Mouse (Mus musculus) lung, adult 2 months (tissue): ENCODE results near the gene Lrrc20. TPM values are rescaled to one million over a fixed set of nuclear protein-coding genes. Genes with fewer than 3 reads are reported as not detected.

Source experiments
- DNase-seq: peaks from one replicate; pipeline ENCODE4 v3.0.0; 2022
- H3K4me1 ChIP-seq: fragments of 200-500 bp; 2 replicates; pipeline ENCODE4 v1.6.1; 2011; ENCODE audit warnings: low read length; ENCODE audit not compliant: control insufficient read depth, insufficient read depth
- H3K4me3 ChIP-seq: fragments of 200-500 bp; replicated peaks from 2 replicates; pipeline ENCODE3; 2011; ENCODE audit warnings: low read depth, mild to moderate bottlenecking, control low read depth, low read length; ENCODE audit errors: extremely low read depth
- CTCF ChIP-seq: fragments of 200-500 bp; IDR thresholded peaks from 2 replicates; pipeline ENCODE4 v1.5.1; 2011; ENCODE audit warnings: mild to moderate bottlenecking, low read length, control low read depth; ENCODE audit not compliant: insufficient read depth
- POLR2A ChIP-seq: fragments of 200-500 bp; IDR thresholded peaks from 2 replicates; pipeline ENCODE4 v1.6.1; 2011; ENCODE audit warnings: low read depth, mild to moderate bottlenecking, control low read depth, low read length, borderline replicate concordance; ENCODE audit errors: extremely low read depth
- WGBS: fragments of 180-500 bp; shearing (Covaris S2); methylation state at CpG from one replicate; pipeline ENCODE4 v1.1.7; 2018; 5-methylcytosine and 5-hydroxymethylcytosine counted together
- polyA plus RNA-seq: library from polyadenylated mRNA; depleted of rRNA; stranded (reverse); fragments of >200 nt; gene quantifications from 2 replicates; pipeline ENCODE4 v1.2.3, GENCODE M21; 2012

The Lrrc20 gene
- polyA plus RNA-seq, 1 experiment, result 21.1 TPM

GRCm38 (mm10) chr10:61555155-61555554, 79.6 kb downstream of the Lrrc20 start:
- no peak overlapping the region for H3K4me3 ChIP-seq
- WGBS, result 81% methylated on average over 6 of the region's 6 CpGs
- no peak for TF ChIP-seq CTCF
- TF ChIP-seq POLR2A, result no peak
- peaks cover 3% of the 10 kb centered on the region; the same call in 1 of the 2 replicates for H3K4me1 ChIP-seq
- no peak for DNase-seq

DNA sequence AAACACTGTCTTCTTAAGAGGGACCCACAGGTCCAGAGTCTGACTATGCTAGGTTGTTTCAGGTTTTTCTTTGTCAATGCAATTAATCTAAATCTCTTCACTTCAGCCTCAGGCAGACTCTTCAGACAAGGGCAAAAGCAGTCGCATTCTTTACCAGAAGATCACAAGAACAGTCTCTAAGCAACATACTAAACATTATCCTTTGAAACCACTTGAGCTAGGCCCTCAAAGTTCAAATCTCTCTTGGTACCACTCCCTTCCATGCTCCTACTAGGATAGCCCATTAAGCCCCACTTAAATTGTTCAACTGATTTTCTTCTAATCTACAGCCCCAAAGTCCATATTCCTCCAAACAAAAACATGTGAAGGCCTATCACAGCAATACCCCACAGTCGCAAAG, 83.0 kb downstream of the Lrrc20 start:
- 76% methylated on average over 2 of the region's 2 CpGs for WGBS
- Histone ChIP-seq H3K4me3 (no peak overlapping the region), H3K4me1 (peaks cover 3% of the 10 kb centered on the region; the same call in 1 of the 2 replicates)
- TF ChIP-seq CTCF (no peak), POLR2A (no peak)
- no peak for DNase-seq

DNA sequence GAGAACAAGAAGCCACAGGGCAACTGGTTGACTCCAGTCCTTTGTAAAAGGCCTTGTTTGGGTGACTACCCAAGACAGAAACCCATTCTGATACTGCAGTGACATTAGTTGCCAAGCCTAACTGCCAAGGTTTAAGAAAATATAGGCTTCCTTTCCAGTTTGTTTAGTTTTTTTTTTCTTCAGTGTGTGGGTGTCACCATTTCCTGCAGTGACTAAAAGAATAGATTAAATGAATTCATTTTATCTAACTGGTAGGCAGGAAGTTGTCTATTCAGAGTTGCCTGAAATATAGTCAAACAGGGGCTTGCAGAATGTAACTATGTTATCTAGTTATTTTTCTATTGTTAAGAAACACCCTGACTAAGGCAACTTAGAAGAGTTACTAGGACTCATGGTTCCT, 83.9 kb downstream of the Lrrc20 start:
- Histone ChIP-seq H3K4me1 (peaks cover 3% of the 10 kb centered on the region; the same call in 1 of the 2 replicates), H3K4me3 (no peak overlapping the region)
- no peak for DNase-seq
- no peak for TF ChIP-seq POLR2A
- TF ChIP-seq CTCF, result no peak

- TF ChIP-seq POLR2A (no peak), CTCF (no peak)
- WGBS, result 75% methylated on average over 9 of the region's 9 CpGs
- Histone ChIP-seq H3K4me1 (peaks cover 3% of the 10 kb centered on the region; the same call in 1 of the 2 replicates), H3K4me3 (no peak overlapping the region)
- DNase-seq, result no peak
These were observed 87.9 kb downstream of the Lrrc20 start for GRCm38 (mm10) chr10:61563550-61563949.

DNA sequence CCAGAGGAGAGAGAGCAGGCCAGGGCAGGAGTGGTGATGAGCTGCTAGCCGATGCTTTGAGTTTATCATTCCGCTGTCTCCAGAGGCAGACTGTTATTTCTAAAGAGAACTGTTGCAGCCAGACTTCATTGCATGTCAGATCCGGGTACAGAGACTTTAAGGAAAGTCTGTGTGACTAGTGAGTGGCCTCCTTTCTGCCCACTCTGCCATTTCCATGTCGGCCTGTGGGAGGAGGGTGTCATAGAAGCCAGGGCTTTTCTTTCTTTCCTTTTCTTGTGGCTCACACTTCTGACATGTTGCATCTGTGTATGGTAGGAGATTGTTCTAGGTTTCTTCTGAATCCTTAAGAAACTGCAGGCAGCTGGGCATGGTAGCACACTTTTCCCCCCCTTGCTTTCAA, 88.8 kb downstream of the Lrrc20 start:
- WGBS, result 65% methylated on average over 4 of the region's 4 CpGs
- TF ChIP-seq POLR2A (no peak), CTCF (no peak)
- Histone ChIP-seq H3K4me3 (no peak overlapping the region), H3K4me1 (no peaks in the 10 kb centered on the region; the same call in 1 of the 2 replicates)
- DNase-seq, result no peak

GRCm38 (mm10) chr10:61570181-61570580, 94.6 kb downstream of the Lrrc20 start:
- no peak for TF ChIP-seq CTCF
- TF ChIP-seq POLR2A, result no peak
- no peak overlapping the region for H3K4me3 ChIP-seq
- 59% methylated on average over 10 of the region's 10 CpGs for WGBS
- DNase-seq, result no peak
- no peaks in the 10 kb centered on the region for H3K4me1 ChIP-seq

- DNase-seq, result no peak
- no peak overlapping the region for H3K4me3 ChIP-seq
- 62% methylated on average over 5 of the region's 5 CpGs for WGBS
- H3K4me1 ChIP-seq, result no peaks in the 10 kb centered on the region
- no peak for TF ChIP-seq CTCF
These were observed 96.5 kb downstream of the Lrrc20 start for GRCm38 (mm10) chr10:61572126-61572525.

- TF ChIP-seq POLR2A, result no peak
- no peak for TF ChIP-seq CTCF
- H3K4me3 ChIP-seq, result no peak overlapping the region
- DNase-seq, result no peak
- WGBS, result 86% methylated on average over 13 of the region's 13 CpGs
- no peaks in the 10 kb centered on the region for H3K4me1 ChIP-seq
These were observed 100.6 kb downstream of the Lrrc20 start for GRCm38 (mm10) chr10:61576120-61576767.

GRCm38 (mm10) chr10:61587241-61587849, 111.7 kb downstream of the Lrrc20 start:
- H3K4me3 ChIP-seq, result no peak overlapping the region
- no peak for DNase-seq
- TF ChIP-seq POLR2A (no peak), CTCF (no peak)
- WGBS, result 82% methylated on average over 7 of the region's 7 CpGs
- no peaks in the 10 kb centered on the region for H3K4me1 ChIP-seq

- DNase-seq, result no peak
- WGBS, result 57% methylated on average over 7 of the region's 7 CpGs
- TF ChIP-seq POLR2A (no peak), CTCF (no peak)
These were observed 122.4 kb downstream of the Lrrc20 start for GRCm38 (mm10) chr10:61597991-61598390.

More at GRCm38 (mm10) chr10:61597991-61598390, 122.4 kb downstream of the Lrrc20 start:
- Histone ChIP-seq H3K4me3 (no peak overlapping the region), H3K4me1 (no peaks in the 10 kb centered on the region)
